Mouse (Mus musculus): Measurements from ENCODE around the gene Gm4724. TPM values are rescaled to one million over a fixed set of nuclear protein-coding genes. Genes with fewer than 3 reads are reported as not detected.
"Not testable (repeated sequence)": the region's sequence is repeated elsewhere in the genome, so short reads cannot be mapped to it uniquely, and the experiment has no call there.

The Gm4724 gene
- 10 to 100 TPM in 1 of 2 experiments, 1 to 10 TPM in 1; 6.6 to 10.3 TPM for total RNA-seq (2021)
- long read RNA-seq, experiment 1, transcript Gm4724-203 (4 exons, 1,198 nt) = major isoform, 8 of 8 reads
- long read RNA-seq, experiment 1, partial matches to known transcripts = 0 of 8 reads
- long read RNA-seq, experiment 1, other reads (novel, unspliced or antisense) = 0 of 8 reads
- long read RNA-seq, experiment 2, partial matches to known transcripts = 0 of 6 reads
- long read RNA-seq, experiment 2, other reads (novel, unspliced or antisense) = 0 of 6 reads

- DNase-seq (ENCODE audit: low spot score in 2 of 2); intact Hi-C loops (cut with DNase I): not testable (repeated sequence)
These were observed at the start of gene Gm4724 for GRCm38 (mm10) chr2:175435707-175436106. TSS of gene Gm4724 (minus strand) at chr2:175435807.

GRCm38 (mm10) chr2:175469685-175470084, 34.1 kb upstream of the Gm4724 start, which contains the start of gene Zfp965:
TSS of gene Zfp965 (plus strand) at chr2:175469985.
- intact Hi-C loops (cut with DNase I); DNase-seq (ENCODE audit: low spot score in 2 of 2): not testable (repeated sequence)

Other genes starting within 250 kb of the Gm4724 start
- 10 to 100 TPM; 77.3 to 78.5 TPM for gene Gm14391, start 228.9 kb downstream of the Gm4724 start, total RNA-seq (2021)
- 1 to 10 TPM in 1 of 2 experiments, not detected in 1; 7.4 TPM for gene Gm14440, start 160.7 kb downstream of the Gm4724 start, total RNA-seq (2021)
- 10 to 100 TPM; 41.6 to 42.1 TPM for gene Gm4631, start 97.6 kb downstream of the Gm4724 start, total RNA-seq (2021)
- gene Zfp968, start 63.4 kb downstream of the Gm4724 start, total RNA-seq (2021) = 1 to 10 TPM; 4.8 to 5.4 TPM
- 1 to 10 TPM; 4.3 to 6.2 TPM for gene Zfp965, start 34.2 kb upstream of the Gm4724 start, total RNA-seq (2021)
- not detected for gene Gm11007, start 208.2 kb upstream of the Gm4724 start, total RNA-seq (2021)

Measured in left cerebral cortex, postnatal 14 days (tissue).